Mouse (Mus musculus): Measurements from ENCODE around the gene Ubash3b.

Gene Ubash3b

DNA sequence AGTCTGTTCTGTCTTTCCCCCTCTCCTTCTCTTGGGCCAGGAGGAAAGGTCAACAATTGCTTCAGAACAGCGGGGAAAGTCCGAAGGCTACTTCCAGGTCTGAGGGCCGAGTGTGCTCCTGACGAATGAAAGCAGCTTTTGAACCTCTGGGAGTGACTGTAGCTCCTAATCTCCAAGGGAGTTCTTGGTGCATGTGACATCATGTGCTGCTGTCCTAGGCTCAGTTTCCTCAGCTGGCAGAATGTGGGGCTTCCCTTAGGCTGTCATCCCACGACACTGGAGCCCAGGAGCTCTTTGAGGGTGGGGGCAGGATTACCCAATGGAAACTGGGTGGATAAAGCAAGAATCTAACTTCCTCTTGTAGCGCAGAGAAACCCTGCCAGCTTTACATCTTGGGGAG is at the start of gene Ubash3b:
Gene Ubash3b (minus strand): TSS at position 285 of the 400 bp plus-strand sequence.
- DNase-seq (ENCODE audit: low spot score), result no peak

DNA sequence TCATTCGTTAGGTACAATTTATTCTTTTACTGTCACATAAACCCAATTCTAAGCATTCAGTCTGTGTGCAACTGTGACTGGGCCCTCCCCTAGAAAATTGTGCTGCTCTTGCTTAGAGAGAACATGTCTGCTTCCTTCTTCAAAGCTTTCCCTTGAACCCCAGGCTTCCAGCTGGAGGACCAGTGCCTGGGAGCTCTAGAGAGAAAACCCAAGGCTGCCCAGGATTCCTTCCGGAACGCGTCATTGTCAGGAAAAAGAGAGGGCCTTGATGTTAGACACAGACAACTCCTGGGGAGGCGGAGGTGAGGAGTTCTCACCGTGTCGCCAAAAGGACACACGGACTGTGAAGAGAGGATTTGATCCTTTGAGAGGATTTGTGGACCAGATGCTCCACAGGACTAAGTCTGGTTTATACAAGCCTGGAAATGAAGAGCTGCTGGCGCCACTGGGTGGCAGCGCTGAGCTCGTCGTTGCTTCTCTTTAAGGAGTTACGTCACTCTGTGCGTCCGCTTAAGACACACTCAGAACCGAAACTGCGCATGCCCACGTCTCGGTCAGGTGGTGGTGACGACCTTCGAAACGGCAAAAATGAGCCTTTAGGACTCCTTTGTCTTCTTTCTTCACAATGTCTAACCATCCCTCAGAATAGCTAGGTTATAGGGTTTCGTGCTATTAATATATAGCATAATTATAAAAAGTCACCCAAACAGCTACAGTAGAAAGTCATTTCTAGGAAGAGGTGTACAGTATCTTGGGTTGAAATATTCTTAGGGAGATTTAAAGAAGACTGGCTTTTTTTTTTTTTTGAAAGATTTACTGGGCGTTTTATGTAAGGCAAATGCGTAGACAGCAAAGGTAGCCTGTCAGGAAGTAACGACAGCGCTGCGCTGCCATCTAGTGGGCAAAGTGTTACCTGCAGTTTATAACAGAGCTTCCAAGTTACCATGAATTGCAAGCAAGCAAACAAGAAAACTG is 45.9 kb upstream of the Ubash3b start:
- DNase-seq (ENCODE audit: low spot score), result peak; percentile 65

DNA sequence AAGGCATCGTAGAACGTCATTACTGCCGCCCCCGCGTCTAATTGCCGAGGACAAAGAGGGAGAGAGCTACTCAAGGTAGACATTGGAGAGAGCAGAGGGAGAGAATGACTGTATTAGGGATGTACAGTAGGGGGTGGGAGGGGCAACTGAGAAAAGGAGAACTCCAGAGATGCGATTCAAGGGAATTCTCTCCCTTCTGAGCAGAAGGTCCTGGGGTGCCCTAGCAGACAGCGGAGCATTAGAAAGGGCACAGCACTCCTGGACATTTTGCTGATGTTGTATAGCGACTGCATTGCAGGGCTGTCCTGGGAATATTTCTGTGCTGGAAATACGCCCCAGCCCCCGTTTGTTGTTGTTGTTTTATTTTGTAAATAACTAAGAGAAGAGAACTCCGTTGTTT is 45.2 kb upstream of the Ubash3b start:
- DNase-seq (ENCODE audit: low spot score), result no peak

DNA sequence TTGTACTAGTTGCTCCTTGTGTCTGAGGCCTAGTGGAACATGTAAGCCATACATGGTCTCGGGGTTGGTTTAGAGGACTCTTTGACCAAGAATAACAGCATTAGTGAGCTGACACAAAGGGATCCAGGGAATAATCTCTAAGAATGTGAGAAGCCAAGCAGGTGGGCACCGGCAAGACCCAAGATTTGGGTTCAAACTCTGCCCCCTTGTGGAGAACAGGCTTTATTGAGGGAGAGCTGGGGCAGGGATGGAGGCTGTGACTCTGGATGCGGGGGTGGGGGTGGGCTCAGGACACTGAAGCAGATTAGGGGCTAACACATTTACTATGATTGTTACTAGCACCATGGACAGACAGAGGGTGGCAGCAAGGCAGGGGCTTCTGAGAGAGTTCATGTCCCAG is 43.8 kb upstream of the Ubash3b start:
- no peak for DNase-seq (ENCODE audit: low spot score)

DNA sequence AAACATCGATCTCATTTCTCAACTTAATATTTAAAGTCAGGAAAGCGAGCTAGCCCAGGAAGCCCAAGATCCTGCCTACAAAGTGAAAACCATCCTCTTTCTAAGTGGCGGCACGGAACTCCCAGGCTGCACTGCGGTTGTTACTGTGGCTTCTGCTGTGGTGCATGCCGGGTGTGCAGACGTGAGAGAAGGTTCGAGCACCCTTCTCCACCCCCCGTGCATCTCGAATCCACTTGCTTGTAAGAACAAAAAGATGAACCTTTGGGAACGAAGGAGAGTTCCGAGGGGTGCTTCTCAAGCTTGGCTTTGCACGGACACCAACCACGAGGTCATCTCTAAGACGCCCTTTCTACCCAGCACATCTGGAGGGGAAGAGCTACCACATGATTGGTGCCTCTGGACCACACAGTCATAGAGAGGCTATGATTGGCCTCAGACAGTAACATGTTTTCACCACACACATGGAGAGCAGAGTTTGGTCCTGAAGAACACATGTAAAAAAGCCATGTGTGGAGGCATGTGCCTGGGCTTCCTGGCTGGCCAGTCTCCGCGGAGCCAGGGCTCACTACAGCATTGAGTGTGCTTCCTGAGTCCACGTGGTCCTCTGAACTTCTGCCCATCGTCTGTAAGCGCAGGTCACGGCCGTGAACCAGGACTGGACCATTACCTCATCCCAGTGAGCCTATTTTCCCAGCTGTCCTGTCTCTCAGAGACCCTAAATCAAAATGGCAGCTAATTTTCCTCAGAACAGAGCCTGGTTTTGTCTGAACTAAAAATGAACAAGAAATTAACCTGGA is 38.2 kb upstream of the Ubash3b start:
- DNase-seq (ENCODE audit: low spot score), result no peak

DNA sequence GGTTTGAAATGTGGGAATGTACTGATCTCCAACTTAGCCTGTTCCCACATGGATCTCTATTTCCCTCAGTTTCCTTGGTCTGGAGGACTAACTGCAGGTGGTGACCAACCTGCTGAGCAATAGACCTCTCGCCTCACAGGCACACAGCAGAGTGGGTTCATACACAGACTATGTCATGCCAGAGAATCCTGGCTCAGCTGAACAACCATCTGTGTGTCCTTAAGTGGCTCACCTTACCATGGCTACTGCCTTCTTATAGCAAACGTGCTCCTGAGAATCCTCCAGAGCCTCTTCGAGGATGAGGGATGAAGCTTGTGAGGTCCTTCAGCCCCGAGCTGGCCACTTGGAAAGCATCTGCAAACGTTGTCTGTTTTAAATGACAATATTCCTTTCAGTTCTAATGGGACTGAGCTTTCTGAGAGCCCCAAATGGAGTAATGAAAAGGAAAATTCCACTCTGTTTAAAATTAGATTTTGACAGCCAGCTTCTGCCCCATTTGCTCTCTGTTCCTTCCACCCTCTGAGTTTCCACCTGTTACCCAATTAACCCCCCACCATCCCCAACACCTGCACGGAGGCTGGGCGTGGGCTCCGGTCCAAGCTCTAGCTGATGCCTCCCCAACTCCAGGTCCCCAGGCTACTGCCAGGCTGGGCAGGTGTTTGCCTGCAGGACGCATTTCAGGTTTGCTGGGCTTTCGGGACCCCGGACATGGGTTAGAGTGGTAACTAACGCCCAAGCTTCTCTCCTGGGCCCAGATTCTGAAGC is 37.2 kb upstream of the Ubash3b start:
- no peak for DNase-seq (ENCODE audit: low spot score)

DNA sequence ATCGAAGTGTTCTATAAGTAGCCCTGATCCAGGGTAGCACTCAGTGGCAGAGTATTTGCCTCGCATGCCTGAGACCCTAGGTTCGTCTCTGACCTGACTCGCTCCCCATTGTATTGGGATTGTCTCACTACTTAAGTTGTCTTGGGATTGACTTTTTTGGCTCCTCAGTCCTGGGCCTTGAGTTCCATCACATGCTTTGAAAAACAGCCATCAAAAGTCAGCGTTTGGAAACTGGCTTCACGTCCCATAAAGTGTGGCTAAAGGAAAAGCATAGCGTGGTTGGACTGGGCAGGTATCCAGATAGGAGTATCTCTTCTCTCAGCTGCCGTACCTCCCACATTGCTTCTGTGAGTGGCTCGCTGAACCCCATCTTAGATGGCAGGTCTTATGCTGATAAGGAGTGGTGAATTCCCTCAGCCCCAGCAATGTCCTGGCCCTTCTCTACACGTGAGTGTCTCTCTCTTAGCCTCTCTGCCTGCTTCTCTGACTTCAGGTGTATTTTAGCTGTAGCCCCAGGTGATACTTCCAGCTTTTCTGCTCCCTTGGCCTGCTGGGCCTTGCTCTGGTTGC is 34.3 kb upstream of the Ubash3b start:
- no peak for DNase-seq (ENCODE audit: low spot score)

DNA sequence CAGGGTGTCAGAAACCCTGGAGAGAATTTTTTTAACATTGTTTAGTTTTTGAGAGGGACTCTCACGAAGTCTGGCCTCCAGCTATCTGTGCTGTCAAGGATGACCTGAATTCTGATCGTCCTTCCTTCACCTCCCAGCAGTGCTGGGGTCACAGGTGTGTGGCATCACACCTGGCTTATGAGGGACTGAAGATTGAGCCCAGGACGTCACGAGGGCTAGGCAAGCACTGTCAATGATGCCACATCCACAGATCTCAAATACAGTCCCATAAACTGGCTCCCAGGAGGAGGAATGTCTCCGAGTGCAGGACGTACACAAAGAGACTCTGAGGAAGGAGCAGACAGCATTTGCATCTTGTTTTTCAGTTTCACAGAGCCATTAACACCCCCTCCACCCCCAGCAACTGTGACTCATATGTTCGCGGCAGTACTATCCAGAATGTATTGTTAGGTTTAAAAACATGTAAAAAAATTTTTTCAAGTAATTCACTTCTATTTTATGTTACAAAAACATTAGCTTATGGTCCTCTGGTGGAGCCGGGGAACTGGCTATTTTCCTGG is 30.2 kb upstream of the Ubash3b start:
- DNase-seq (ENCODE audit: low spot score), result no peak

DNA sequence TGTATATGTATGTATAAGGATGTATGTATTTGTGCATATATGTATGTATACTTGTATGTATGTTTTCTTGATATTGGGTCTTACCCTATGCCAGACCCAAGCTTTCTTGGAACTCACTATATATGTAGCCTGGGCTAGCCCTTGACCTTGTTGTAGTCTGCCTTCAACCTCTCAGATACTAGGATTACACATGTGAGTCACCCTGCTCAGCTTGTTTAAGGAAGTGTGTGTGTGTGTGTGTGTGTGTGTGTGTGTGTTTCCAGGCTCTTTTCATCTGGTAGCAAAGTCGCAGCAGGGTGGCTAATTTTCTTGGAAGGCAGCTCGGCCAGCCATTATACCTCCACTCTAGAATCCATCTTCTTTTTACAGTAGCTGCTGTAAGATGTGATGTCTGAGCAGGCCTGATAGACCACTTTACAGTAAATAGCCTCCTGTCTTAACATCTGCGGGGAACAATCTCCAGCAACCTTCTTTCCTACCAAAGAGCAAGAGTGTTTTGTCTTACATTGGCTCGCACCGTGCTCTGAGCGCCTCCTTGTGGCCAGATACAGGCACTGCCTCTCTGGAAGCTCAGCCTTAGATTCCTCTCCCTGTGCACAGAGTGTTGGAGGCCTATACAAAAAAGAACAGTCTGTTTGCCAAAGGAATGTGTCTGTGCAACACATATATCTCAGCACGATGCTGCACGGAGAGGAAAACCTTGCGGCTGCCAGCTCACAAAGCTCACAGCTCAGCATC is 29.4 kb upstream of the Ubash3b start:
- DNase-seq (ENCODE audit: low spot score), result peak; percentile 47

DNA sequence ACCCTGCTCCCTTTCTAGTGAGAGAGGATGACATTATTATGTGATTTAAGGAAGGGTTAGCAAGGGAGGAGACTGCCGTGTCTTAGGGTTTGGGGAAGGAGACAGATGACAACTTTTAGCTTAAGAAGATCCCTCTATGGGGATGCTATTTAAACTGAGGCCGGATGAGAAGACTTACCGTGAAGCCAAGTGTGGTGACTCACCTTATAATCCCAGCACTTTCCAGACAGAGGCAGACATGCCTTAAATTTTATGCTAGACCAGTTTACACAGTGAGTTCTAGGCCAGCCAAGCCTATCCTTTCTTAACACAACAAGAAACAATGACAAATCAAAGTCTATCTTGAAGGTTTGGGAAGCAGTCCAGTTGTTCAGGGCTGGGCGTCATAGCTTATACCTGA is 26.4 kb upstream of the Ubash3b start:
- no peak for DNase-seq (ENCODE audit: low spot score)

DNA sequence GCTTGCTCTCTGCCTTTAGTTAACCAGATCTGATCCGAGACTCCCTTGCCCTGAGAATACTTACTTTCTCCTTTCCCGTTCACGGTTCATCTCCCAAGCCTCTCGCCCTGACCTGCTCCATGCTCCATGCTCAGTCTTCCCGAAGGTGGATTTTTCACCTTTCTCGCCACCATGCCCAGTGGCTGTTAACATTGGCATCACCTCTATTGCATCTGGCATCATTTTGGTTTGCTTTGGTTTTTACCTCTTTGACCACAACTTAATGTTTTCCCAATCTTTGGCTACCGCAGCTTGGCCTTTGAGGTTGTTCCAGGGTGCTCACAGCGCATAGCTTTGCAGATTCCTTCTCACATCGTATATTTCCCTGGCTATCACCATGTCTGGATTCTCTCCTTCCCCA is 26.0 kb upstream of the Ubash3b start:
- DNase-seq (ENCODE audit: low spot score), result no peak

DNA sequence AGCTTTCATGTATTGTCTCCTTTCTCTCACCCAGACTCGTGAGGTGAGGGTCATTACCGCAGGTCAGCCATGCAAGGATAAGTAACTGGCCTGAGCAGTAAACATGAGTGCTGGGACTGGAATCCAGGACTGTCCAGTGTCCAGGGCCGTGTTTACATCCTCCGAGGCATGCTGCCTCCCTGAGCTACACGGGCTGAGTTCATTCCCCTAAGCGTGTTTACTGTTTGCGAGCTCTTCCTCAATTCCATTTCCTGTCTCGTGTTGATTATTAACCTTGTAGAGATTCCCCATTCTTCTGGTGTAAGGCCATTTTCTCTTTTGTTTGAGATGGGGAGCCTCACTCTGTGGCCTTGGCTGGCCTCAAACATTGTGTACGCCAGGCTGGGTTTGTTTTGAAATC is 23.8 kb upstream of the Ubash3b start:
- DNase-seq (ENCODE audit: low spot score), result no peak

DNA sequence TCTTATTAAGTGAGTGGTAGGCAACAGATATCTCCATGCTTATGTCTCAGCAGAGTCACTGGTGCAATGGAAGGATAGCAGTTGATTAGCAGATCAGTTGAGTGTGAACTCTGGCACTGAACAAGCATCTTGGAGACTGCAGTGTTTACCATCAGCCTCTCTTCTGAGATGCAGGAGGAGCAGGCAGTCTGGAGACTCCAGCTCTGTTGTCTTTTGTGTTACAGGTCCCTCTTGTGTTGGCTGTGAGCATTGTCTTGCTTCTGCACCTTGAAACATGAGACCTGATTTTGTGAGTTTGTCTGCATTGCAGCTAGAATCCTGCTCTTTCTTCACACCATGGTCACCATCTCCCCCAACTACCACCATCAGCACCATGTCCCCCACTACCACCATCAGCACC is 21.1 kb upstream of the Ubash3b start:
- no peak for DNase-seq (ENCODE audit: low spot score)

DNA sequence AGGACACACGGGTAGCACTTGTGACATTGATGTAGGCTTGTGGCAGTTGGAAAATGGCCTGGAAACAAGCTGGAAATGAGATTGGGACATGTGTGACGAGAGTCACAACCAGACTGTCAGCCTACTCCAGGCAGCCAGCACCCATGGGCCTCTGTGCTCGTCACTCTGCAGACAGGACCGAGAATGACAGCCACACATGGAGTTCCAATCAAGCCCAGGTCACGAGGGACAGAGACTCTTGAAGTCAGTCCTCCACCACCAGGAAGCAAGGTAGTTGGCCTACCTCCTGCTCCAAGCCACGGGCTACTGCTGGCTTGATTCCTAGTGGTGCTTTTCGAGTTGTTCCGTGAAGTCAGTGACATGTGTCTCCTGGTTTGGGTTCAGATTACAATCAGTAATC is 20.3 kb upstream of the Ubash3b start:
- DNase-seq (ENCODE audit: low spot score), result no peak

DNA sequence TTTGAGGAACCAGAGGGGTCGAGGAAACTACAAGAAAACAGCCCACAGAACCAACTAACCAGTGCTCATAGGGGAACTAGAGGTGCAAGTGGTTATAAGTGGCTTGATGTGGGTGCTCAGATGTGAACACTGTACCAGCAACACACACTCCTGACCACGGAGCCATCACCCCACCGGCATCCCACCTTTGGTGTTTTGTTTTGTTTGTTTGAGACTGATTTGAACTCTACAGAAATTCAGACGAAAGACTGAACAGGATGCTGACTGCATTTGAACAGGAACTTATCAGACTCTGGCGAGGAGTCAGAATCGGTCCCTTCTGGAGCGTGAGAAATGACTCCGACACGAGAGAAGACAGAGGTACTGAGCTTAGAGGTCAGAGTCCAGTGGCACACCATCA is 19.9 kb upstream of the Ubash3b start:
- DNase-seq (ENCODE audit: low spot score), result no peak

DNA sequence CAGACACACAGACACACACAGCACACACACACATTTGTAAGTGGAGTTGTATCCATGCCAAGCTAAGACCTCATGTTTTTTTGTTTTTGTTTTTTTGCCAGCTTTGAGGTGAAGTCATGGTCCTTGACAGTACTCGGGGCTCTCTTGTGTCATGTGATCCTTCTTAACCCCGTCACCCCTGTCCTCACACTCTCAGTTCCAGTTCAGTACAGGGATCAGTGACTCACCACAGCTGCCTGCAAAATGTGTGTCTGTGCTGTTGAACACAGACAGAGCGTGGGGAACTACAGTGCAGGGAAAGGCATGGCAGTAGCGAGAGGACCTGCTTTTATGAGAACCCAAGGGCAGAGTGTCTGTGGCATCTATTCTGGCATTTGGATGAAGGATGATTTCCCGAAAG is 17.6 kb upstream of the Ubash3b start:
- no peak for DNase-seq (ENCODE audit: low spot score)

DNA sequence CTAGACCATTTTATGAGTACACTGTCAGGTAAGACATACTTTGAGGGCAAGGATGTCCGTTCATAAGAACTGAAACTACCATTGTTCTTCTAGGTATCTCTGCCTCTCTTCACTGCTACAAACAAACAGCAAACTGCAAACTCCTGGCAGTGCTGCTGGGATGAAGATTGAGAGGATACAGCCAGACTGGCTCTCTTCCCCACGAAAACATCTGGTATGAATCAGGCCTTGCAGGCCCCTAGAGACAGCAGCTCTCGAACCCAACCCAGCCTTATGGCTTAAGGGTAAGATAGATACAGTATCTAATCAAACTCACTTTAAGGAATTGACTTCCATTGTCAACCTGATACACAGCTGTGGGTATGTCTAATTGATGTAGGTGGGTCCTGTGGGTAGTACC is 11.7 kb upstream of the Ubash3b start:
- no peak for DNase-seq (ENCODE audit: low spot score)

DNA sequence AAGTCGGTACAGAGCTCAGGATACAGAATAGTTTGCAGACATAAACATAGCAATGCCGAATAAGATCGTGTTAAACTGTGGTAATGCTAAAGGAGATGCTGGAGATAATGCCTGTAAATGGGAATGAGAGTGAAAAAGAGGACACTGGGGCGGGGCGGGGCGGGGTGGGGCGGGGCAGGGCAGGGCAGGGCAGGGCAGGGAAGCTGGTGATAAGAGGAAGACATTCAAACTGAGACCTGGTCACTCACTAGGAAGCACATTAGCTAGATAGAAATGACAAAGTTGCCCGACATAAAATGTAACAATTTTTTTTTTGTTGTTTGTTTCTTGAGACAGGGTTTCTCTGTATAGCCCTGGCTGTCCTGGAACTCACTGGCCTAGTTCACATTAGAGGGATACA is 10.9 kb upstream of the Ubash3b start:
- no peak for DNase-seq (ENCODE audit: low spot score)

DNA sequence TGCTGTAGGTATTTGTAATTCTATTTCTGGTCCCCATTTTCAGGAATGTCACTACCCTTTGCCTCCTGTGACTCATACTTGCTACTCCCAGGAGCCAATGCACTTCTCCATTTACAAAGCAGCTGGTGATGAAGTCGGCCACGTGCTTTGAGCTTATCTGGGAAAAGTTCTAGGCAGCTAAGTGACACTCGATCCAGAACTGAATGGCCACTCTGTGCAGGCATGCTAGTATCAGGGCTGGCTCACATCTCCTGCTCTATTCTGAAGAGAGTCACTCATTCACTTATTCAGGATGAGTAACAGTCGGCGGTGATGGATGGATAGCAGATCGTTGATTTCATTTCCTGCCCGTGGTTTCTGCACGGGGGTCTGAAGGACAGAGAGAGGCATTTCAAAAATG is 8.5 kb upstream of the Ubash3b start:
- no peak for DNase-seq (ENCODE audit: low spot score)

DNA sequence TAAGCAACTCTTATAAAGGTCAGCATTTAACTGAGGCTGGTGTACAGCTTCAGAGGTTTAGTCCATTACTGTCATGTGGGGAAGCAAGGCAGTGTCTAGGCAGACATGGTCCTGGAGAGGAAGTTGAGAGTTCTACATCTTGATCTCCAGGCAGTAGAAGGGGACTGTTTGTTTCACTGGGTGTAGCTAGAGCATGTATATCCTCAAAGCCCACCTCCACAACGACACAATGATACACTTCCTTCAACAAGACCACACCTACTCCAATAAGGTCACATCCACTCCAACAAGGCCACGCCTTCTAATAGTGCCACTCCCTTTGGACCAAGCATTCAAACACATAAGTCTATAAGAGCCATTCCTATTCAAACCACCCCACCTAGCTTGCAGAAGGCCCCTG is 7.2 kb upstream of the Ubash3b start:
- no peak for DNase-seq (ENCODE audit: low spot score)

DNA sequence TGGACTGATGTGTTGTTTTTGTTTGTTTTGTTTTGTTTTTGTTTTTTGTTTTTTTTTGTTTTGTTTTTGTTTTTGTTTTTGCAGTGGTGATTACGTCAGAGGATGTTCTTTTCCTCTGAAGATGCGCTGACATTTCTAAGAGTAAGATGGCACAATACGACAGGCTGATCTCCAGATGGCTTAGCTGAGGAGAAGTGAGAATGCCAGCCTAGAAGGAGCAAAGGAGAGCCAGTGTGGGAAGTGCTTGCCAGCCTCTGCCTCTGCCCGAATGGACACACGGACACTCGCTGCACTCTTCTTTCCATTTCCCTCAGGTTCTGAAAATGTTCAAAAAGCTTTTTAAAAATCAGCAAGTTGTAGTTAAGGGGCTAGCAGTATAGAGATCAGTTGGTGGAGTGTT is 6.7 kb upstream of the Ubash3b start:
- no peak for DNase-seq (ENCODE audit: low spot score)

All from ovary, postnatal 10 days (tissue).